Mouse (Mus musculus) limb, embryonic 13.5 days (tissue): ENCODE measurements around the gene Gclc. TPM values are rescaled to one million over a fixed set of nuclear protein-coding genes. Genes with fewer than 3 reads are reported as not detected.

ENCODE experiments used
- ATAC-seq: fragments of 200-750 bp; cut with Nextera tagmentation; 2 replicates; pipeline ENCODE4 v1.8.0; 2017; ENCODE audit warnings: low read depth, moderate number of reproducible peaks, moderate TSS enrichment; ENCODE audit not compliant: low FRiP score
- H3K27ac ChIP-seq: fragments of 300-500 bp; sonication (generic); 2 replicates; pipeline ENCODE4 v1.5.1; 2015; ENCODE audit warnings: inconsistent platforms, mild to moderate bottlenecking, moderate library complexity
- H3K27me3 ChIP-seq: fragments of 300-500 bp; sonication (generic); 2 replicates; pipeline ENCODE4 v1.6.1; 2015; ENCODE audit warnings: mild to moderate bottlenecking, inconsistent platforms
- H3K36me3 ChIP-seq: fragments of 300-500 bp; sonication (generic); 2 replicates; pipeline ENCODE4 v1.6.1; 2015; ENCODE audit warnings: inconsistent platforms, mild to moderate bottlenecking, moderate library complexity
- H3K4me1 ChIP-seq: fragments of 300-500 bp; sonication (generic); 2 replicates; pipeline ENCODE4 v1.6.1; 2015; ENCODE audit warnings: inconsistent platforms
- H3K4me2 ChIP-seq: fragments of 300-500 bp; sonication (generic); replicated peaks from 2 replicates; pipeline ENCODE4 v1.6.1; 2015; ENCODE audit warnings: inconsistent platforms, mild to moderate bottlenecking, moderate library complexity
- H3K4me3 ChIP-seq: fragments of 300-500 bp; sonication (generic); 2 replicates; pipeline ENCODE4 v1.5.1; 2015; ENCODE audit warnings: moderate library complexity, mild to moderate bottlenecking, inconsistent platforms
- H3K9ac ChIP-seq: fragments of 300-500 bp; sonication (generic); 2 replicates; pipeline ENCODE4 v1.6.1; 2015; ENCODE audit warnings: mild to moderate bottlenecking, inconsistent platforms
- H3K9me3 ChIP-seq: fragments of 300-500 bp; sonication (generic); 2 replicates; pipeline ENCODE4 v1.6.1; 2016; ENCODE audit warnings: inconsistent platforms
- WGBS: fragments of 180-500 bp; shearing (Covaris S2); methylation state at CpG from one replicate; pipeline ENCODE4 v1.1.7; 2015; 5-methylcytosine and 5-hydroxymethylcytosine counted together
- polyA plus RNA-seq: library from polyadenylated mRNA; unstranded; fragments of >200 nt; fragmentation: Nextera tagmentation; extraction: Ambion mirVana; gene quantifications from 2 replicates; pipeline ENCODE4 v1.2.1, GENCODE M21; 2015

Gene Gclc
- polyA plus RNA-seq, 1 experiment from 2014 or later: 11.0 TPM

GRCm38 (mm10) chr9:77838586-77838985 is 84.3 kb downstream of the Gclc start:
- Histone ChIP-seq H3K4me1 (no peaks in the 10 kb centered on the region), H3K27ac (no peak overlapping the region), H3K27me3 (no peaks in the 10 kb centered on the region), H3K9ac (no peak overlapping the region), H3K4me3 (no peak overlapping the region), H3K9me3 (no peaks in the 10 kb centered on the region), H3K36me3 (no peaks in the 10 kb centered on the region), H3K4me2 (no peak overlapping the region)
- WGBS: 60% methylated on average over 5 of the region's 5 CpGs
- no peak for ATAC-seq

Other genes with a start within 250 kb of the Gclc start
- 11.0 and 12.2 TPM in 2 replicates for gene Lrrc1, start 209.7 kb upstream of the Gclc start, polyA plus RNA-seq
- 8.9 and 10.3 TPM in 2 replicates for gene Klhl31, start 118.0 kb upstream of the Gclc start, polyA plus RNA-seq
- gene Elovl5, start 162.8 kb downstream of the Gclc start, polyA plus RNA-seq: 72.3 and 75.5 TPM in 2 replicates